Mouse (Mus musculus) embryonic facial prominence, embryonic 11.5 days (tissue): ENCODE data around the gene Nedd4. TPM values are rescaled to one million over a fixed set of nuclear protein-coding genes. Genes with fewer than 3 reads are reported as not detected.

Experiments
- ATAC-seq: fragments of 200-750 bp; cut with Nextera tagmentation; replicated peaks from 2 replicates; pipeline ENCODE4 v1.8.0; 2017; ENCODE audit warnings: low read depth; ENCODE audit not compliant: insufficient number of reproducible peaks, low FRiP score, low TSS enrichment
- DNase-seq: peaks from one replicate; pipeline ENCODE4 v3.0.0-alpha.2; 2015; ENCODE audit warnings: low spot score
- H3K27ac ChIP-seq: fragments of 300-500 bp; sonication (generic); replicated peaks from 2 replicates; pipeline ENCODE4 v1.5.1; 2014; ENCODE audit warnings: mild to moderate bottlenecking, low read depth, low read length, control low read depth
- H3K27me3 ChIP-seq: fragments of 300-500 bp; sonication (generic); 2 replicates; pipeline ENCODE4 v1.6.1; 2014; ENCODE audit warnings: mild to moderate bottlenecking, low read length, moderate library complexity, mixed read lengths; ENCODE audit not compliant: control insufficient read depth, insufficient read depth
- H3K36me3 ChIP-seq: fragments of 300-500 bp; sonication (generic); replicated peaks from 2 replicates; pipeline ENCODE4 v1.6.1; 2014; ENCODE audit warnings: low read depth, mild to moderate bottlenecking, low read length, moderate library complexity, mixed read lengths; ENCODE audit not compliant: control insufficient read depth, insufficient read depth
- H3K4me1 ChIP-seq: fragments of 300-500 bp; sonication (generic); 2 replicates; pipeline ENCODE4 v1.6.1; 2014; ENCODE audit warnings: low read length, mixed read lengths; ENCODE audit not compliant: control insufficient read depth, insufficient read depth
- H3K4me2 ChIP-seq: fragments of 300-500 bp; sonication (generic); 2 replicates; pipeline ENCODE4 v1.6.1; 2014; ENCODE audit warnings: low read depth, mild to moderate bottlenecking, control low read depth, low read length, moderate library complexity
- H3K4me3 ChIP-seq: fragments of 300-500 bp; sonication (generic); 2 replicates; pipeline ENCODE4 v1.5.1; 2014; ENCODE audit warnings: low read depth, low read length, control low read depth
- H3K9ac ChIP-seq: fragments of 300-500 bp; sonication (generic); replicated peaks from 2 replicates; pipeline ENCODE4 v1.6.1; 2014; ENCODE audit warnings: mild to moderate bottlenecking, control low read depth, low read length
- H3K9me3 ChIP-seq: fragments of 300-500 bp; sonication (generic); replicated peaks from 2 replicates; pipeline ENCODE4 v1.6.1; 2016; ENCODE audit warnings: mild to moderate bottlenecking, low read length, inconsistent platforms, mixed read lengths; ENCODE audit not compliant: control insufficient read depth
- WGBS: fragments of 180-500 bp; shearing (Covaris S2); extraction: QIAGEN DNeasy Blood & Tissue Kit; methylation state at CpG from one replicate; pipeline ENCODE4 v1.1.7; 2014; 5-methylcytosine and 5-hydroxymethylcytosine counted together
- polyA plus RNA-seq: library from polyadenylated mRNA; unstranded; fragments of >200 nt; fragmentation: Nextera tagmentation; extraction: Ambion mirVana; gene quantifications from 2 replicates; pipeline ENCODE4 v1.2.1, GENCODE M21; 2014

Gene Nedd4
- polyA plus RNA-seq, 1 experiment from 2014 or later: 859 TPM

GRCm38 (mm10) chr9:72714945-72715344 lies 52.8 kb downstream of the Nedd4 start:
- 84% methylated on average over 4 of the region's 4 CpGs for WGBS
- H3K9me3 ChIP-seq: no peaks in the 10 kb centered on the region
- DNase-seq: no peak
- no peak for ATAC-seq
- no peak overlapping the region for H3K4me3 ChIP-seq
- H3K4me1 ChIP-seq: no peaks in the 10 kb centered on the region
- no peak overlapping the region for H3K4me2 ChIP-seq
- H3K36me3 ChIP-seq: peaks cover 27% of the 10 kb centered on the region
- no peaks in the 10 kb centered on the region for H3K27me3 ChIP-seq
- H3K27ac ChIP-seq: no peak overlapping the region
- no peak overlapping the region for H3K9ac ChIP-seq

GRCm38 (mm10) chr9:72716200-72716599 lies 54.1 kb downstream of the Nedd4 start:
- Histone ChIP-seq H3K9ac (no peak overlapping the region), H3K4me2 (no peak overlapping the region), H3K36me3 (peaks cover 31% of the 10 kb centered on the region), H3K27me3 (no peaks in the 10 kb centered on the region), H3K9me3 (no peaks in the 10 kb centered on the region), H3K4me1 (no peaks in the 10 kb centered on the region), H3K27ac (no peak overlapping the region), H3K4me3 (no peak overlapping the region)
- 95% methylated on average over 7 of the region's 7 CpGs for WGBS
- DNase-seq (no peak), ATAC-seq (no peak)

DNA sequence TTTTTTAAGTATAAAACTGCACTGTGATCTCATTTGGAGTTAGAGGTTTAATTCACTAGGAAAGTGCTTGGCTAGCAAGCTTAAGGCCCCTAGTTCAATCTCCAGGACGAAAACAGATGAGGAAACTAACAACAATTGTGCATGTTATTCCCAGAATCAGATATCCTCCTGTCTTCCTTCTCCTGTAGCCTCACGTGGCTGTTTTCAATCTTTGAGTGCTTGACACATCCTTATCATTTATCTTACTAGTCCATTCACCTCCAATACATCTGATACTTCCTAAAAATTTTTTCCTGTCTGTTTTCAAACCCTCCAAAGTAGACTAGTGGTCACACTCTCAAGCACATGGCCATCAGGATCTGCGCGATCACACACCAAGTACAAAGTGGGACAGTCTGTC lies 57.0 kb downstream of the Nedd4 start:
- Histone ChIP-seq H3K27ac (no peak overlapping the region), H3K9me3 (no peaks in the 10 kb centered on the region), H3K36me3 (peaks cover 37% of the 10 kb centered on the region), H3K4me3 (no peak overlapping the region), H3K27me3 (no peaks in the 10 kb centered on the region), H3K9ac (no peak overlapping the region), H3K4me1 (no peaks in the 10 kb centered on the region), H3K4me2 (no peak overlapping the region)
- DNase-seq: no peak
- no peak for ATAC-seq
- 94% methylated on average over 4 of the region's 4 CpGs for WGBS

DNA sequence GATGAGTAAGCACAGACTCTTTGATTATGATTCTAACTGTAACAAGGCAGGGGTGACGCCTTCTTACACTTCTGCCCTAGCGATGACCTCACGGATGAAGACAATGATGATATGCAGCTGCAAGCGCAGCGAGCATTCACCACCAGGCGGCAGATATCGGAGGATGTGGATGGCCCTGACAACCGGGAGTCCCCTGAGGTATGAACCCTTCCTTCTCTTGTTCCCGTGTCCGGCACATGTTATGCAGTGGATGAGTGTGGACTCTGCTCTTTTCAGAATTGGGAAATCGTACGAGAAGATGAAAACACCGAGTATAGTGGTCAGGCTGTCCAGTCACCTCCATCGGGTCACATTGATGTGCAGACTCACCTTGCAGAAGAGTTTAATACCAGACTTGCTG lies 59.1 kb downstream of the Nedd4 start:
- Histone ChIP-seq H3K36me3 (peaks cover 37% of the 10 kb centered on the region), H3K9me3 (no peaks in the 10 kb centered on the region), H3K27ac (no peak overlapping the region), H3K9ac (no peak overlapping the region), H3K4me2 (no peak overlapping the region), H3K4me3 (no peak overlapping the region), H3K27me3 (no peaks in the 10 kb centered on the region), H3K4me1 (no peaks in the 10 kb centered on the region)
- WGBS: 91% methylated on average over 14 of the region's 14 CpGs
- no peak for DNase-seq
- ATAC-seq: no peak

- ATAC-seq: no peak
- 98% methylated on average over 3 of the region's 3 CpGs for WGBS
Observed at GRCm38 (mm10) chr9:72722622-72723021, 60.5 kb downstream of the Nedd4 start.

GRCm38 (mm10) chr9:72724491-72725221 lies 62.5 kb downstream of the Nedd4 start:
- ATAC-seq (no peak), DNase-seq (no peak)
- Histone ChIP-seq H3K36me3 (peaks cover 41% of the 10 kb centered on the region), H3K27ac (no peak overlapping the region), H3K4me2 (no peak overlapping the region), H3K27me3 (no peaks in the 10 kb centered on the region), H3K4me1 (no peaks in the 10 kb centered on the region), H3K9ac (no peak overlapping the region), H3K9me3 (no peaks in the 10 kb centered on the region), H3K4me3 (no peak overlapping the region)
- WGBS: 87% methylated on average over 8 of the region's 8 CpGs

More at GRCm38 (mm10) chr9:72722622-72723021, 60.5 kb downstream of the Nedd4 start:
- no peak for DNase-seq
- Histone ChIP-seq H3K36me3 (peaks cover 45% of the 10 kb centered on the region), H3K9me3 (no peaks in the 10 kb centered on the region), H3K4me2 (no peak overlapping the region), H3K9ac (no peak overlapping the region), H3K4me3 (no peak overlapping the region), H3K27me3 (no peaks in the 10 kb centered on the region), H3K27ac (no peak overlapping the region), H3K4me1 (no peaks in the 10 kb centered on the region)

- no peaks in the 10 kb centered on the region for H3K4me1 ChIP-seq
- H3K27me3 ChIP-seq: no peaks in the 10 kb centered on the region
- H3K36me3 ChIP-seq: peaks cover 46% of the 10 kb centered on the region
- no peak overlapping the region for H3K9ac ChIP-seq
- H3K27ac ChIP-seq: no peak overlapping the region
- no peak overlapping the region for H3K4me2 ChIP-seq
- no peaks in the 10 kb centered on the region for H3K9me3 ChIP-seq
- ATAC-seq (no peak), DNase-seq (peak; percentile 84)
- H3K4me3 ChIP-seq: no peak overlapping the region
- WGBS: 37% methylated on average over 3 of the region's 3 CpGs
Observed at GRCm38 (mm10) chr9:72733966-72734365, 71.8 kb downstream of the Nedd4 start.

DNA sequence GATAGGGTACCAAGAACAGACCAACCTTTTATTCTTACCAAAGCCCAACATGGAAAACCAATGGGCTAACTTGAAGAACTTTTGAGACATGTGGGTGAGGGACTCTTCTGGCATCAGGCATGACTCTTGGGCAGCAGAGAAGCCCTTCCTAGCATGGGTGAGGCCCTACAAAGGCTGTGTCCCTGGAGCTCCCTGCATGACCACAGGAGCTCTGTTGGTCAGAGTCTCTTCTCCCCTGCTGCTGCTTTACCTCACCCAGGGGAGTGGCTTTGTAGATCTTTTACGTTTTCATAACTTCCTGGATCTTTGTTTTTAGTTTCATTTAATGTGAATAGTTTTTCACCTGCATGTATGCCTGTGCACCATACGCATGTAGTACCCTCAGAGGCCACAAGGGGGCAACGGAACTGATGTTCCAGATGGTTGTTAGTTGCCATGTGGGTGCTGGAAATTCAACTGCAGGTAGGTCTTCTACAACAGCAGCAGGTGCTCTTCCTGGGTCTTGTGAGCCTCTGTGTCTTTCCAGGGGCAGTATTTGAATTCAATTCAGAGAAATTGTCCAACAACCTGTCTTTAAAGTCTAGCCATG lies 73.8 kb downstream of the Nedd4 start:
- Histone ChIP-seq H3K9me3 (no peaks in the 10 kb centered on the region), H3K36me3 (peaks cover 45% of the 10 kb centered on the region), H3K4me3 (no peak overlapping the region), H3K9ac (no peak overlapping the region), H3K4me2 (no peak overlapping the region), H3K27me3 (no peaks in the 10 kb centered on the region), H3K27ac (no peak overlapping the region), H3K4me1 (no peaks in the 10 kb centered on the region)
- DNase-seq (peak; percentile 77), ATAC-seq (no peak)
- WGBS: 64% methylated on average over 3 of the region's 3 CpGs
